Mouse (Mus musculus) forebrain, embryonic 14.5 days (tissue): ENCODE data around the gene Gm21985. TPM values are rescaled to one million over a fixed set of nuclear protein-coding genes. Genes with fewer than 3 reads are reported as not detected.

Source experiments
- ATAC-seq: fragments of 200-750 bp; cut with Nextera tagmentation; 2 replicates; pipeline ENCODE4 v1.8.0; 2017; ENCODE audit warnings: mild to moderate bottlenecking, moderate library complexity
- DNase-seq: peaks from one replicate; pipeline ENCODE4 v3.0.0-alpha.2; 2015; ENCODE audit warnings: low spot score
- H3K27ac ChIP-seq: fragments of 300-500 bp; sonication (generic); 2 replicates; pipeline ENCODE4 v1.5.1; 2014; ENCODE audit warnings: low read depth, mild to moderate bottlenecking, control low read depth, low read length, moderate library complexity
- H3K27me3 ChIP-seq: fragments of 300-500 bp; sonication (generic); replicated peaks from 2 replicates; pipeline ENCODE4 v1.6.1; 2014; ENCODE audit warnings: low read length, control low read depth, mixed read lengths; ENCODE audit not compliant: control insufficient read depth, insufficient read depth
- H3K36me3 ChIP-seq: fragments of 300-500 bp; sonication (generic); 2 replicates; pipeline ENCODE4 v1.6.1; 2014; ENCODE audit warnings: low read length, control low read depth; ENCODE audit not compliant: control insufficient read depth, insufficient read depth
- H3K4me1 ChIP-seq: fragments of 300-500 bp; sonication (generic); 2 replicates; pipeline ENCODE4 v1.6.1; 2014; ENCODE audit warnings: antibody characterized with exemption, low read length, control low read depth; ENCODE audit not compliant: control insufficient read depth, insufficient read depth
- H3K4me2 ChIP-seq: fragments of 300-500 bp; sonication (generic); 2 replicates; pipeline ENCODE4 v1.6.1; 2014; ENCODE audit warnings: mild to moderate bottlenecking, control low read depth, low read length
- H3K4me3 ChIP-seq: fragments of 300-500 bp; sonication (generic); 2 replicates; pipeline ENCODE4 v1.5.1; 2014; ENCODE audit warnings: low read depth, low read length, control low read depth
- H3K9ac ChIP-seq: fragments of 300-500 bp; sonication (generic); 2 replicates; pipeline ENCODE4 v1.6.1; 2014; ENCODE audit warnings: mild to moderate bottlenecking, low read length, control low read depth, moderate library complexity
- H3K9me3 ChIP-seq: fragments of 300-500 bp; sonication (generic); replicated peaks from 2 replicates; pipeline ENCODE4 v1.6.1; 2016; ENCODE audit warnings: low read length, control low read depth, mixed read lengths; ENCODE audit not compliant: control insufficient read depth
- WGBS: fragments of 180-500 bp; shearing (Covaris S2); extraction: QIAGEN DNeasy Blood & Tissue Kit; methylation state at CpG from one replicate; pipeline ENCODE4 v1.1.7; 2014; 5-methylcytosine and 5-hydroxymethylcytosine counted together
- polyA plus RNA-seq: library from polyadenylated mRNA; unstranded; fragments of >200 nt; fragmentation: Nextera tagmentation; extraction: Ambion mirVana; gene quantifications from 2 replicates; pipeline ENCODE4 v1.2.1, GENCODE M21; 2014

The Gm21985 gene
- polyA plus RNA-seq, 1 experiment from 2014 or later, result not detected

GRCm38 (mm10) chr2:112239935-112240721, 26.0 kb upstream of the Gm21985 start:
- H3K9me3 ChIP-seq, result no peaks in the 10 kb centered on the region
- H3K4me2 ChIP-seq, result peak overlapping the region; percentile 86
- ATAC-seq (peak; percentile 61), DNase-seq (peak; percentile 47)
- under 1% methylated on average over 25 of the region's 28 CpGs for WGBS
- H3K27me3 ChIP-seq, result no peaks in the 10 kb centered on the region
- H3K9ac ChIP-seq, result peak overlapping the region; percentile 85
- H3K4me3 ChIP-seq, result peak overlapping the region; percentile 74
- 0 out of 2 replicates have a peak, but pooled peaks cover 3% of the 10 kb centered on the region for H3K4me1 ChIP-seq
- 0 out of 2 replicates have a peak, but pooled peaks cover 2% of the 10 kb centered on the region for H3K36me3 ChIP-seq
- peak overlapping the region; percentile 97 for H3K27ac ChIP-seq

GRCm38 (mm10) chr2:112241787-112242186, 24.3 kb upstream of the Gm21985 start:
- H3K4me2 ChIP-seq, result no peak overlapping the region
- no peak overlapping the region for H3K4me3 ChIP-seq
- peaks cover 14% of the 10 kb centered on the region; the same call in 1 of the 2 replicates for H3K36me3 ChIP-seq
- no peak overlapping the region for H3K27ac ChIP-seq
- DNase-seq (no peak), ATAC-seq (no peak)
- no peak overlapping the region for H3K9ac ChIP-seq
- 0 out of 2 replicates have a peak, but pooled peaks cover 3% of the 10 kb centered on the region for H3K4me1 ChIP-seq
- H3K27me3 ChIP-seq, result no peaks in the 10 kb centered on the region
- WGBS, result 84% methylated on average over 14 of the region's 14 CpGs
- no peaks in the 10 kb centered on the region for H3K9me3 ChIP-seq

GRCm38 (mm10) chr2:112245307-112245706, 20.8 kb upstream of the Gm21985 start:
- 91% methylated on average over 5 of the region's 5 CpGs for WGBS
- Histone ChIP-seq H3K27me3 (no peaks in the 10 kb centered on the region), H3K9ac (no peak overlapping the region), H3K36me3 (peaks cover 14% of the 10 kb centered on the region; the same call in 1 of the 2 replicates), H3K9me3 (no peaks in the 10 kb centered on the region), H3K4me3 (no peak overlapping the region), H3K27ac (no peak overlapping the region), H3K4me1 (0 out of 2 replicates have a peak, but pooled peaks cover 3% of the 10 kb centered on the region), H3K4me2 (no peak overlapping the region)
- no peak for DNase-seq
- no peak for ATAC-seq

- ATAC-seq (no peak), DNase-seq (no peak)
- Histone ChIP-seq H3K9ac (no peak overlapping the region), H3K27ac (no peak overlapping the region), H3K4me1 (no peaks in the 10 kb centered on the region), H3K36me3 (peaks cover 14% of the 10 kb centered on the region; the same call in 1 of the 2 replicates), H3K27me3 (no peaks in the 10 kb centered on the region), H3K9me3 (no peaks in the 10 kb centered on the region), H3K4me3 (no peak overlapping the region), H3K4me2 (no peak overlapping the region)
- 91% methylated on average over 6 of the region's 6 CpGs for WGBS
Measured at GRCm38 (mm10) chr2:112246193-112246592, 19.9 kb upstream of the Gm21985 start.

GRCm38 (mm10) chr2:112247323-112247722, 18.8 kb upstream of the Gm21985 start:
- H3K4me2 ChIP-seq, result no peak overlapping the region
- no peak for ATAC-seq
- no peak overlapping the region for H3K27ac ChIP-seq
- no peak overlapping the region for H3K4me3 ChIP-seq
- H3K27me3 ChIP-seq, result no peaks in the 10 kb centered on the region
- H3K9ac ChIP-seq, result no peak overlapping the region
- no peak for DNase-seq
- H3K36me3 ChIP-seq, result peaks cover 14% of the 10 kb centered on the region; the same call in 1 of the 2 replicates
- 88% methylated on average over 10 of the region's 10 CpGs for WGBS
- no peaks in the 10 kb centered on the region for H3K4me1 ChIP-seq
- no peaks in the 10 kb centered on the region for H3K9me3 ChIP-seq

- H3K4me3 ChIP-seq, result no peak overlapping the region
- ATAC-seq (no peak), DNase-seq (no peak)
- WGBS, result 88% methylated on average over 10 of the region's 10 CpGs
- no peaks in the 10 kb centered on the region for H3K4me1 ChIP-seq
- no peak overlapping the region for H3K4me2 ChIP-seq
- H3K9ac ChIP-seq, result no peak overlapping the region
- peaks cover 12% of the 10 kb centered on the region; the same call in 1 of the 2 replicates for H3K36me3 ChIP-seq
- no peak overlapping the region for H3K27ac ChIP-seq
- no peaks in the 10 kb centered on the region for H3K27me3 ChIP-seq
- no peaks in the 10 kb centered on the region for H3K9me3 ChIP-seq
Measured at GRCm38 (mm10) chr2:112249780-112250453, 16.2 kb upstream of the Gm21985 start.

GRCm38 (mm10) chr2:112254675-112255515, 11.2 kb upstream of the Gm21985 start:
- 64% methylated on average over 7 of the region's 7 CpGs for WGBS
- Histone ChIP-seq H3K4me3 (no peak overlapping the region), H3K36me3 (no peaks in the 10 kb centered on the region), H3K27me3 (no peaks in the 10 kb centered on the region), H3K9ac (no peak overlapping the region), H3K9me3 (no peaks in the 10 kb centered on the region), H3K4me1 (no peaks in the 10 kb centered on the region), H3K27ac (no peak overlapping the region), H3K4me2 (no peak overlapping the region)
- ATAC-seq, result no peak
- no peak for DNase-seq

- H3K27me3 ChIP-seq, result no peaks in the 10 kb centered on the region
- no peaks in the 10 kb centered on the region for H3K36me3 ChIP-seq
- H3K9ac ChIP-seq, result no peak within 1 kb of the TSS
- peaks cover 10% of the 10 kb centered on the region for H3K4me1 ChIP-seq
- no peak for DNase-seq
- H3K9me3 ChIP-seq, result no peaks in the 10 kb centered on the region
- no peak within 1 kb of the TSS for H3K4me3 ChIP-seq
- no peak for ATAC-seq
- WGBS, result 75% methylated on average over 10 of the region's 10 CpGs
- no peak within 1 kb of the TSS for H3K4me2 ChIP-seq
- H3K27ac ChIP-seq, result no peak within 1 kb of the TSS
Measured at GRCm38 (mm10) chr2:112259241-112259962, 6.7 kb upstream of the Gm21985 start, which contains the start of gene Nutm1. Gene Nutm1 (minus strand): TSS chr2:112259291.
